Mouse (Mus musculus) adrenal gland, postnatal 14 days (tissue): ENCODE data around the gene Ddx58. TPM values are rescaled to one million over a fixed set of nuclear protein-coding genes. Genes with fewer than 3 reads are reported as not detected.
A peak's percentile ranks its signal among the peaks of the same experiment; 100 is the strongest.

Experiments used
- DNase-seq: peaks from one replicate; pipeline ENCODE4 v3.0.0; 2021; ENCODE audit warnings: mixed read lengths
- total RNA-seq: library from RNA; stranded (reverse); gene quantifications from 2 replicates; pipeline ENCODE4 v1.2.3, GENCODE M21; 2021

Ddx58 gene
- total RNA-seq, 1 experiment from 2014 or later: 18.3 TPM

DNA sequence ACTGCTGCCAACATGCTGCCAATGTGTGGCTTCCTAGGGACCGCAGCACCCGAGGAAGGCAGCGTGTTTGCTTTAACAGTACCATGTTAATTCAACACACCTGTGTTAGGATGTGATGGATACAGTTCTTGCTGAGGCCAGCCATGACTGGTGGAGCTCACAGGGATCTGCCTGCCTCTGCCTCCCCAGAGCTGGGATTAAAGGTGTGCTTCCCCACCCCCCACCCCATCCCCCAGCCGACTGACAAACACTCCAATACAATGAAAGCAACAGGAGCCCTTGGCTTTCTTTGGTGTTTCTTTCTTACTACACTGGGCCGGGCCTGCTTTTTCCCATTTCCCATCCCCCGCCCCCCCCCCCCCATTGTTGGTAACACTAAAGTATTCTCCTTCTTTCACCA is 5.4 kb downstream of the Ddx58 start:
- no peak for DNase-seq

DNA sequence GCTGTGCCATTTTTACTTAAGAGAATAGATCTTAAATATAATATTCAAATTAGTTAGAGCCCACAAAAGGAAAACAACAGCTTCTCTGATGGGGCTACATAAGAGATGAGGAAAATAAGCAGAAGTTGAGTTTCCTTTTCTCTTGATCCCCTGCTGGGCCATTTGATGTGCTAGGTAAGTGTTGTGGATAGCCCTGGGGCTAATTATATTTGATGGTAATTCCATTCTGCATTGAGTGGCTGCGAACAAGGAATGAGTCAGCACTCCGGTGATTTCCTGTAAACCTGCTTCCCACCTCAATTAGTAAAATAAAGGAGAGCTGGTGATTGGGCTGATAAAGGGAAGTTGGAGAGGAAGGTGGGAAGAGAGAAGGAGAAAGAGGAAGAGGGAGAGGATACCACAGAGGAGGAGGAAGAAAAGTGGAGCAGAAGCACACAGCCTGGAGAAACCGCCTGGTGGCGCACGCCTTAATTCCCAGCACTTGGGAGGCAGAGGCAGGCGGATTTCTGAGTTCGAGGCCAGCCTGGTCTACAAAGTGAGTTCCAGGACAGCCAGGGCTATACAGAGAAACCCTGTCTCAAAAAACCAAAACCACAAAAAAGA is 6.5 kb downstream of the Ddx58 start:
- DNase-seq: no peak

DNA sequence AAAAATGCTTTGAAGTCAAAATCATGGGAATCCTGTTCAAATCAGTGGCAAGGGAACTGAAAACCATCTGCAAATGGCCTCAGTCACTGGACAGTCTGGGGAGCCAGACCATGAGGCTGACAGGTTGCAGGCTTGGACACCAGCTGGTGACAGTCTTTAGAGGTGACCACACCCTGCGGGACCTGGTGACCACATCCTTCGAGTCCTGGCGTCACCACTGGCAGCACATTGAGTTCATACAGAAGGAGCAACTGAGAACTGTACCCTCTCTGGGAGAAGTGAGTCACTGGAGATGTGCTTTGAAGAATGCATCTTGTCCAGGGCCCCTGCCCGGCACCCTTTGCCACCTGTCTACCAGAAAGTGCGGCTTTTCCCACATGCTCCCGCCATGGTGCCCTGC is 9.9 kb downstream of the Ddx58 start:
- DNase-seq: no peak

DNA sequence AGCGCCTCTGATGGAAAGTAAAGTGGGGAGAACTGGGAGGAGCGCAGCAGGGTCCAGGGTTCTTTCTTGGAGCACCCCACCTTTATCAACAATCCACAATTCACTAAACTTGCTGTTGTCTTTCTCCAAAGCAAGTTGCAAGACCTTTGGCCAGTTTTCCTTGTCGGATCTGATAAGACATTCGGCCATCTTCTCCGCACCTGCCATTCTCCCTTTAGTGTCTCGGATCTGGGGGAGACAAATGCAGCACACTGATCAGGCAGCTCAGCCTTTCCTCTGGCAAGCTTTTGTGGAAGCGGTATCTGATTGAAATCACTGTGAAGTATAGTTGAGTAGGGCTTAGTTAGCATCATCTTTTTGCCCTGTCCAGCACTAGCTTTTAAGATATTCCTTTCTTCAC is 11.7 kb downstream of the Ddx58 start:
- DNase-seq: no peak

DNA sequence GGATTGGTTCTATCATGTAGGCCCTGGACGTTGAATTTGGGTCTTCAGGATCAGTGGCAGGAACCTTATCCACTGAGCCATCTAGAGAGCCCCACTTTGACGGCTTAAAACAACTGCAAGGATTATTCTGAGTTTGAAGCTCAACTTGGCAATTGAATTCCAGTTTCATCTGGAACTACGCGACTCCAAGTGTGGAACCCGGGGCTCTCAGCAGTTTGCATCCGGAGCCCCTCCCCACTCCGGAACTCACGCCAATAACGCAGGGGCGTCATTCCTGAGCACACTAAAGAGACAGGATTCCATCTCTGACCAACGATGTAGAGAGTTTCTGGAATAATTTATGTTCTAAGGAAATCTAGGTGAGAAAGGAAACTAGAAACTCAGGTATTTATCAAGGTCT is 12.5 kb downstream of the Ddx58 start:
- DNase-seq: no peak

DNA sequence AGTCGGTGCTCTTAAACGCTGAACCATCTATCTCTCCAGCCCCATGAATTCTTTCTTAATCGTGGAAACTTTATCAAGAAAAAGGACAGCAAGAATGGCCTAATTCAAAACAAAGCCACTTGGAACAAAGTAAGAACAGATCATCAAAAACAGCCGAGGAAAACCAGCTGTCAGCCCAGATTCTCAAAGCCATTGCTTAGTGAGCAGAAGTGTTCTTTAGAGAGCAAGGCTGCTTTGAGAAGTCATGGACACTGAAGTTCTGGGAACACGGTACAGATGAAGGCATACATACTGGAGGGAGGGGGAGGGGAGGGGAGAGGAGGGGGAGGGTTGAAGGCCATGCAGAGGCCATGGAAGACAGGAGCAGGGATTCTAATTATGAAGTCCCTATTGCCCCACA is 13.5 kb downstream of the Ddx58 start:
- no peak for DNase-seq

DNA sequence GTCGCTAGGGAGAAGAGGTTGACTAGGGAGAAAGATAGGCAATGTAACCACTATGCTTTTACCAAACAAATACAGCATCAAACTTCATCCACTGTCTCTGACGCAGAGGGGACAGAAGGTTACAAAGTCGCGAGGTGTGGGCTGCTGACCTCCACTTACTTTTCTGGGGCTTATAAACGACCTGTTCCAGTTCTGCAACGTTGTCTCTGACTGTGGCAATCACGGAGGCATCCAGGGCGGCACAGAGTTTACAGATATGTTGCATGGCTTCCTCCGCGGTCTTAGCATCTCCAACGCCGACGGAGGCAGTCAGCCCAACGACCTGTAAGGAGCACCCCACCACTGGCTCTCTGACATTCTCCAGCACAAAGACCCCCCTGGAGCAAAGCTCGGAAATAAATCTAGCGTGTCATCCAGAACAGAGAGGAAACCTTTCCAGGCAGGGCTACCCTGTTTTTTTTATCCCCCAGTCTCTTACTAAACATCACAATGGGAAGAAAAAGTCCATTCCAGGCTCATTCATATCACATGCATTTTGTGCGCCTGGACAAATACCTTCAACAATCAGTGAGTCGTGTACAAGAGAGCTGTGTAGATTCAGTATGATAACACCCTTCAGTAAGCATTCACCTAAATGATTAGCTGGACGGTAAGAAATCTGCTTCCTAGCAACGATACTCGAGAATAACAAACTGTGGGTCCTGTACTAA is 17.6 kb downstream of the Ddx58 start:
- no peak for DNase-seq

DNA sequence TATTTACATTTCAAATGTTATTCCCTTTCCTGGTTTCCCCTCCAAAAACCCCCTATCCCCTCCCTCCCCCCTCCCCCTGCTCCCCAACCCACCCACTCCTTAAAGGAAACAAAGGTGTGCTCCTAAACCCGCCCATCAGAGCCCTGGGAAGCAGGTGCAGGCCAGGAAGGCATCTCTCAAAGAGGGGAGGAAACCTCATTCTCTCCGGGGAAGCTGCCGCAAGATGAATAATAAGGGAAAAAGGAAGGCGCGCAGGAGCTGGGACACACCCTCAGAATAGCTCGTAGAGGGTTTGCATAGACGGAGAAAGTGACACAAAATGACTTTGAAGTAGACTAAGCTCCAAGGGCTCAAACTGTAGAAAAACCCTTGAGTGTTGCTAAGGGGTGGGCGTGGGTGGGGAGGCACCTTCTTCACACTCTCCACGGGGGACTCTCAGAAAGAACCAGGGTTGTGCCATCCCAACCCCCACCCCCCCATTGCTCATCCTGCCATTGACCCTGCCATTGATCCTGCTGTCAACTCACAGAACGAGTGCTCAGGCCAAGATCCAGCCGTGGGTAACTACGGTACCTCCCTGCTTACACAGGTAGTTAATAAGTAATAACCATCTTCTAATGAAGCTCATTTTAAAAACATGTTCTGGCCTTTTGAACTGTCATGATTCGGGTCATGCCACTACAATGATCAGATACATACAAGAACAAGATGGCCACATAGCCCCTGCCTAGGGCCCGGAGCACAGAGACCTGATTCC is 18.4 kb downstream of the Ddx58 start:
- no peak for DNase-seq

DNA sequence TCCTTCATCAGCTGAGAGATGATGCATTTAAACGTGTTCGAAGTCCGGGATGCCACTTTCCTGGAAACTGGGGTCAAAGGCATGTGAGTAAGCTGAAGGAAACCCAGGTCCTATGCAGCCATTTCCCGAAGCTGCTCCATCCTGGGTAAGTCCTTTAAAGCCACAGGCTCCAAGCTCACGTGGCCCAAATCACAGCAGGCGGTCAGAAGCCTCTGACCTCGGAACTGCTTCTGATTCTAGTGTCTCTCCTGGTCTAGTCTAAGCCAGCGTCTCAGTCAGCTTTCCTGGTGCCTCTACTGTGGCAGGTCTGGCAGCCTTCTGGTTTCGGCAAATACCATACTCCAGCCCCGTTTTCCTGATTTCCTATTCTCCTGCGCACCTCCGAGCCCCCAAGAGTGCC is 19.2 kb downstream of the Ddx58 start:
- DNase-seq: no peak

DNA sequence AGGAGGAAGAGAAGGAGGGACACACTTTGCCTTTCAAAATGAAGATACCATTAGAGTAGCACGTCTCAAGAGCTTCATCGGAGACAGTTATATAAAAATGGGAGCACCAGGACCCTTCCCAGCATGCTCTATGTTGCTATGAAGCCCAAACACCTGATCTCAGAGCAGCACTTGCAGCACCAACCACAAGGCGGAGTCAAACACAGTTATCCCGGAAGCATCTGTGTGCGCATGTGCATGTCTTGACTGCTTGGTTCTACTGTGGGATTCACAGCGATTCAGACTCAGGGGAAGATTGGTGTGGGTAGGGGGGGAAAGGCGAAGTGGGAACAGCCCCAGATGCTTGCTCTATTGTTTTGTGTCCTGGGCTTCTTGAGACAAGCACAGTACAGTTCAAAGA is 21.2 kb downstream of the Ddx58 start:
- DNase-seq: peak; percentile 49

DNA sequence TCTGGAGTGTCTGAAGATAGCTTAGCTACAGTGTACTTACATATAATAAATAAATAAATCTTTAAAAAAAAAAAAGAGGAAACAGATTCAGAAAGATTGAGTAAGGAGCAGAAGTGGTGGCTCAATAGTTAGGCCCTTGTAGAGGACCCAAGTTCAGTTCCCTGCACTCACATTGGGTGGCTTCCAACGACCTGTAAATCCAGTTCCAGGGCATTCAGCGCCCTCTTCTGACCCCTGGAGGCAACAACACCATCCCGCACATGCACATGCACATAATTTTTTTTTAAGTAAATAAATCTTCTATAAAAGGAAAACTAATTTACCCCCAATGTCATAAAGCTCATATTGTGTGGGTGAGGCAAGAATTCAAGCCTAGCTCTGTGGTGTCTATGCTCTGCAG is 21.7 kb downstream of the Ddx58 start:
- DNase-seq: no peak

DNA sequence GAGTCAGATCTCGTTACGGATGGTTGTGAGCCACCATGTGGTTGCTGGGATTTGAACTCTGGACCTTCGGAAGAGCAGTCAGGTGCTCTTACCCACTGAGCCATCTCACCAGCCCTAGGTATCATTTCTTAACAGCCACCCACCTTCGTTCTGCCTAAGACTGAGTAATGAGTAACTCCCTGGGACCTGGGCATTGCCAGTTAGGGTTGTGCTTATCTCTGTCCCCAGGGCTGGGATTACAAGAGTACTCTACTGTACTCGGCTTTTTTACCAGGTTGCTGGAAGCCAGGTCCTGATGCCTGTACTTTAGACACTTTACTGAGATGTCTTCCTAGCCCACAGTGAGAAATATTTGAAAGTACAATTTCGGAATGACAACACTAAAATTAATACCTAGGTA is 27.5 kb downstream of the Ddx58 start:
- no peak for DNase-seq

DNA sequence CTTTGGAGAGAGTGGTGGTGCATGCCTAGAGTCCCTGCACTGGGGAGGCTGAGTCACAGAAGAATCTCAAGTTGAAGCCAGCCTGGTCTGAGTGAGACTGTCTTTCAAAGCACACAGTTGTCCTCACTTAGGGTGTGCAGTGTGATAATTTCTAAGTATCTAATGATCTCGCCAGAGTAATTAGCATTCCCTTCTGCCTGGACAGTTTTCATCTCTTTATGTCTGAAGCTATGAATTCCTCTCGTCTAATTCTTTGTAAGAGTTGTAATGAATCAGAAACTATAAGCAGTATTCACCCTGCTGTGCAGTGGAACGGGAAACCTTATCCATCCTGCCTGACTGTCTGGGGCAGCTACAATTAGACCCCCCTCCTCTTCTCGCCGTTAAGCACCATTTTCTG is 31.9 kb downstream of the Ddx58 start:
- DNase-seq: no peak

DNA sequence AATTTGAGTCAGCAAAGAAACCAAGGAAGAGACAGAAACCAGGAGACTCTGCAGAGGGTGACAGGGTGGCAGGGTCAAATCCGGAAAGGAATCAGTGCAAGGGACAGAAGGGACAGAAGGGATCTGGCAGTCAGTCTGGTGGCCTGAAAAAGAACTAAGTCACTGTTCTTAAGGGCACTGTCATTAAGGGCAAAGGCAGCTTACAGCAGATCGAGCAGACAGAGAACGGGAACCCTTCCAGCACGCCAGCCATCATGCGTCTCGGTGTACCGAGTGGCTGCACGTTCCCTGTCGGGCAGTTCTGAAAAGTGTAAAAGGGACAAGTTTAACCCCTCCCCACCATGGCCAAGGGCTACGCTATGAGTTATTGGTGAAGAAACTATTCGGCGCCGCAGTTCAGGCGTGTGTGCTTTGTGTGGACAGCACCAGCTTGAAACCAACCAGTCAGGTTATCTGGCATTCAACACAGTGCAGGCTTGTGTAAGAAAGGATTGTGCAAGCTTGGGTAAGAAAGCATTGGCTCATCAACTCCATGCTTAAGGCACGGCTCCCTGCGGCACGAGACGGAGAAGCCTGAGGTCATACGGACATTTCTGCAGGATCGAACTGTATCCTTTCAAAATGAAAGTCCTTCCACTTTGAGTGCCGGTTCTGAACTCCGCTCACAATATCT is 34.3 kb downstream of the Ddx58 start:
- DNase-seq: peak; percentile 55

DNA sequence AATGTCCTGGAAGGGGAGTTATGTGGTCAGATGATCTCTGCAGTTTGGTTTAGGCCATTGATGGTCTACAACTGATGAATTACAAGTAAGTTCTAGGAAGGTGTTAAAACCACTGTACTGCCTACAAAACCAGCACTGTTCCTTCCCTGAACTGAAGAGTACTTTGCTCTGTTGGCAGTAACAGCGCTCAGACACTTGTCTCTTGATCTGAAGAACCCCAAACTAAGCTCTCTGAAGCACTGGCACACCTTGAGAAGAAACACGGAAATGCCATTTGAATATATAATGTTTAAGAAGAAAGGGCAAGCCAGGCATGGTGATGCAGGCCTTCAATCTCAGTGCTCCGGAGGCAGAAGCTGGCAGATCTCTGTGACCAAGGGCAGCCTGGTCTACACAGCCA is 35.3 kb downstream of the Ddx58 start:
- no peak for DNase-seq

DNA sequence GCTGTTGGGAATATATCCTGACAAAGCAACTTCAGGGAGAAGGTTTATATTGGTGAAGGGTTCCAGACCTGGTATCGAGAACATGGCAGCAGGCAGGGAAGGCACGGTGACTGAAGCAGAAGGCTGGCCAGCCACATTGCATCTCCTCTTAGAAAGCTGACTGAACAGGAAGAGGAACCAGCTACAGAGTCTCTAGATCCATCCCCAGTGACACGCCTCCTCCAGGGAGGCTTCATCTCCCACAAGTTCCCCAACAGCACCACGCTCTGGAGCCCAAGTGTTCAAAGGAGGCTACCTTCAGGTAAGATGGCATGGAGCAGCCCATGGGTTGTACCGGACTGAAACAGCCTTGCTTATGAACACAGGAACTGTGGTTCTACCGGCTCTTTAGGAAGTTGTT is 37.4 kb downstream of the Ddx58 start:
- no peak for DNase-seq

DNA sequence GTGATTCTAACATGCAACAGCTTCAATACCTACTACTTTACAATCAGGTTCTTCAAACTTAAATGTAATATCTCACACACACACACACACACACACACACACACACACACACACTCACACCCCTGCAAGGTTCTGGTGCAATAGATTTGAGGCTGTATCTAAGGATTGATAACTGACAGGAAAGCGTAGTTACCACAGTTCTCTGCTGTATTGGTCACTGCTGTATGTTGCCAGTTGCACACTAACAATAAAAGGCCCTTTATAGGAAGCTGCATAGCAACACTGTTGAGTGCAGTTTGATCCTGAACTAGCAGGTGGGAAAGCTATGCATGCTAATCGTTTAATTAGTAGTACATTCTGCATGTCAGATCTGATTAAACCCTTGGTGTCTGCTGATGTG is 44.3 kb downstream of the Ddx58 start:
- no peak for DNase-seq

DNA sequence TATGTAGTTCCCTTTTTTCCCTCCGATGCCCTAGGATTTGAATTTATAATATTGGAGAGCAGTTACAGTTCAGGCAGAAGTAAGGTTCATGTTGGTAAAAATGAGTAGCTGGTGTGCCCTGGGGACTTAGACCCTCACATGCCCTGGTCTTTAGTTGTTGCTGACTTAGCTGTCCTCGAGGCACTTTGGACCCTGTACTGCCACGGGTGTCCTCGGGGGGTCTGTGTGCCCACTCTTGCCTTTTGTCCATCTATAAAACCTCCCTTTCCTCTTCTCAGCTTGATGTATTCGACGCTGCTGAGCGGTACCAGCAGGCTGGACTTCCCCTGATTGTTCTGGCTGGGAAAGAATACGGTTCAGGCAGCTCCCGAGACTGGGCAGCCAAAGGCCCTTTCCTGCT is 46.2 kb downstream of the Ddx58 start:
- no peak for DNase-seq

DNA sequence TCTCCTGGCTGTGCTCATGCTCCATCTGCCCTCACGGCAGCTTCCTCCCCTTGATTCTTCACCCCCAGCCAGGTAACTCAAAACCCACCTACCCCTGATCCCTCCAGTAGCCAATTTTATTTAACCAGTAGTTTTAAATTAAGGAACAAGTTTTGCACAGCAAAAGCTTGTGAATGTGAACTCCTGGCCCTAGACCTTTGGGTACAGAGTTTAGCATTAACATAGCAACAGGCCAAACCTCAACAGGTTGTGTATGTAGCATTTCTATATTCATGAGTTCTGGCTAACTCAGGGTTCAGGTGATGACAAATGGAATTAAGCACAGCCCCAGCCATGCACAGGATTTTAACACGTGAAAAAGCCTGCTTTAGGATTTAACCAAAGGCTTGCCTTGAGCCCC is 47.4 kb downstream of the Ddx58 start:
- DNase-seq: no peak

DNA sequence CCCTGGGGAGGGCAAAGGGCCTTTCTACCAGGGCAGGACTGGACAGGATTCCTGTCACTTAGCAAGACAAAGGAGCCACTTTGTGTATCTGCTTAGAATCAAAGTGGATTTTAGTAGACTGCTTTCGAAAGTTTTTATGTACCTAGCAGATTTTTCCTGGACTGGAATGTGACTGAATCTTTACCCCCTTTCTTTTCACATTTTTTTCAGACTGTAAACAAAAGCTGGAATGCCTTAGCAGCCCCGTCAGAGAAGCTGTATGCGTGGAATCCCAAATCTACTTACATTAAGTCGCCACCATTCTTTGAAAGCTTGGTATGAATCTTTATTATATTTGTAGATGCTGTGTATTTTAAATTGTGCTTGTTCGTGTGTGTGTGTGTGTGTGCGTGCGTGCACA is 51.7 kb downstream of the Ddx58 start:
- DNase-seq: no peak

DNA sequence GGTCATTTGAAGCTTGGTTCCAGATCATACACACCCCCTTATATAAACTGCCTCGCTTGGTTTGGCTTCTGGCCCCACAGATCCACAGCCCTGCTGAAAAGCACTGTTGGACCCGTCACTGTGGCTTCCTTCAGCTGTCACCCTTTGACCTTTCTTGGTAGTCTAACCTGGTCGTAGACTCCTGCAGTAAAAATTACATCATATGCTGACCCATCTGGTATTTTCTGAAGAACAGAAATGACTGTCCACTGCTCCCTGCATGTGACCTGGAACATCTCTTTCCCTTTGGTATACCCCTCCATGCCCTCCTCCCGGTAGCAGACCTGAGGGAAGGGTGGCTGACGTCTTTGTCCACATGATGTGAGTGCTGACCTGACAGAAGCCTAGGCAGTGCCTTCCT is 55.2 kb downstream of the Ddx58 start:
- no peak for DNase-seq

DNA sequence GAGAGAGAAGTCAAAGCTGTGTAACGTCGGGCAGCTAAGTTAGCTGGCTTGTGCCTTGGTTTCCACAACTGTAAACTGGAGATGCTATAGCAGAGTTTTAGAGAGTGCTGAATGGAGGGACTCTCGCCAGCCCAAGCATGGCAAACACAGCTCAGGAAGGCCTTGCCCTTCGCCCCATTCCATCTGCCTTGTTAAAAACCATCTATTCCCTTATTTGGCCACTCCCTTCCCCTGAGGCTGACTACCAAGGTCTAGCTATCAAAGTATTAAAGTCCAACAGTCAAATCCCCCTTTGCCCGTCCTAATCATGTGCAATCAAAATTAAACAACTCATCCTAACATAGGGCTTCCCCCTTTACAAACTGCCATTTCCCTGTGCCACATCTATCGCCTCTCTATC is 55.8 kb downstream of the Ddx58 start:
- no peak for DNase-seq

DNA sequence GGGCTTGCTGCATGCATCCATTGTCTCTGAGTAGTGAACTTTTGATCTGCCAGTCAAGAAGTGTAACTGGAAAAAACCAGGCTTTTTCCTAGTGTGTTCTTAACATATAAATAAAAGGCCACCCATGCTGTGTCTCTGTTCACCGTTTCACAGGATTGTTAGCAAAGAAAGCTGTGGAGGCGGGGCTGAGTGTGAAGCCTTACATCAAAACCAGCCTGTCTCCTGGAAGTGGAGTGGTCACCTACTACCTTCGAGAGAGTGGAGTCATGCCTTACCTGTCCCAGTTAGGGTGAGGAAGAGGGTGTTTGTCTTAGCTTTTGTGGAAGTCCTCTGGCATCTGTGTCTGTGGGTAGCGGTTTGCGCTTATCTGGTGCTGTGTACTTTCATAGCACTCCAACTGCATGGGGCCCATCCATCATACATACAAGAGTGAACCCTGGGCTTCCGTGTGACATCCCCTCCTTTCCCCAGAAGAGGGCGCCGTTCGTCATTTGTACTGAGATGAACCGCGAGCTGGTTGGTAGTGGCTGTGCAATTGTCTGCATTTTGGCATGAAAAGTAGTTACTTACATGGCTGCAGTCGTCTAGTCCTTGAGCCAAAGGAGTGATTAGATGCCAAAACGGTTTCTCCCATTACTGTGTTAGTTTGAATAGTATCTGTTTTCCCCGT is 56.8 kb downstream of the Ddx58 start:
- DNase-seq: peak; percentile 87
